Mouse (Mus musculus) lung, postnatal 0 days (tissue): ENCODE results near the gene Cd164.

Experiments
- CTCF ChIP-seq: IDR thresholded peaks from 2 replicates; pipeline ENCODE4 v1.5.1; 2016; ENCODE audit warnings: antibody characterized with exemption, mild to moderate bottlenecking
- EP300 ChIP-seq: IDR thresholded peaks from 2 replicates; pipeline ENCODE4 v1.6.1; 2016; ENCODE audit warnings: antibody characterized with exemption, mild to moderate bottlenecking, control low read depth

GRCm38 (mm10) chr10:41558401-41558800 lies 39.2 kb downstream of the Cd164 start:
- TF ChIP-seq CTCF (no peak), EP300 (no peak)
